Comparison of ENCODE assay signal across 15 mouse cellular contexts in genomic region chr2:171735061-171735490, GRCm38 (mm10).
DNase-seq lines count a peak whose midpoint lies in the region; ATAC-seq lines count a peak whose summit lies in the region.
"Had no signal": no experiment of that assay in that cellular context is flagged by ENCODE, and none has a peak within 500 bp of the region (broad histone marks: within the 10 kb centered on the region; RNA-seq: fewer than 3 reads in every experiment).

No protein-coding gene starts in this region.

- no peak overlapping the region for H3K4me3 ChIP-seq in heart, embryonic 10.5 days
- H3K4me3 ChIP-seq in intestine, embryonic 16.5 days (ENCODE audit: low read length), result no peak overlapping the region
- H3K4me3 ChIP-seq: hindbrain, embryonic 15.5 days; lung, embryonic 15.5 days; megakaryocyte, embryonic 14.5 days had no signal

- no peak overlapping the region for H3K27ac ChIP-seq in heart, embryonic 10.5 days
- no peak overlapping the region for H3K27ac ChIP-seq in intestine, embryonic 16.5 days (ENCODE audit: low read length)
- H3K27ac ChIP-seq: hindbrain, embryonic 15.5 days; lung, embryonic 15.5 days had no signal

- H3K9ac ChIP-seq in intestine, embryonic 16.5 days (ENCODE audit: low read depth, low read length), result no peak overlapping the region
- H3K9ac ChIP-seq: hindbrain, embryonic 15.5 days; lung, embryonic 15.5 days had no signal

- intact Hi-C loops in heart, postnatal 25 days (cut with DNase I), result no loop called here

- H3K27me3 ChIP-seq in heart, embryonic 10.5 days (ENCODE audit: insufficient read depth, poor library complexity, severe bottlenecking), result no peaks in the 10 kb centered on the region
- H3K27me3 ChIP-seq in intestine, embryonic 16.5 days (replicated peaks; ENCODE audit: control insufficient read depth, insufficient read depth, low read length), result peaks cover 2% of the 10 kb centered on the region; the same call in 1 of the 2 replicates
- H3K27me3 ChIP-seq: hindbrain, embryonic 15.5 days; megakaryocyte, embryonic 14.5 days; Patski had no signal

- 0 out of 2 replicates have a peak overlapping the region, but pooled peaks have one; percentile 37 for H3K4me2 ChIP-seq in intestine, embryonic 16.5 days (ENCODE audit: low read depth, low read length)
- H3K4me2 ChIP-seq: hindbrain, embryonic 15.5 days; lung, embryonic 15.5 days had no signal

- H3K4me1 ChIP-seq in heart, embryonic 10.5 days, result no peaks in the 10 kb centered on the region
- peaks cover 5% of the 10 kb centered on the region; the same call in 1 of the 2 replicates for H3K4me1 ChIP-seq in intestine, embryonic 16.5 days (ENCODE audit: control insufficient read depth, insufficient read depth, low read length)
- H3K4me1 ChIP-seq: lung, embryonic 15.5 days; megakaryocyte, embryonic 14.5 days had no signal

- H3K36me3 ChIP-seq in heart, embryonic 10.5 days, result no peaks in the 10 kb centered on the region
- H3K36me3 ChIP-seq in intestine, embryonic 16.5 days (ENCODE audit: control insufficient read depth, insufficient read depth, low read length), result no peaks in the 10 kb centered on the region
- H3K36me3 ChIP-seq: hindbrain, embryonic 15.5 days; lung, embryonic 15.5 days had no signal

- peak; percentile 68 for DNase-seq in heart, embryonic 10.5 days (ENCODE audit: low spot score)
- DNase-seq in heart, postnatal 25 days (ENCODE audit: low spot score), result no peak
- peak; percentile 46 for DNase-seq in embryo, embryonic 10 days (ENCODE audit: low spot score)
- peak; percentile 70 for DNase-seq in mesoderm, embryonic 11.5 days (ENCODE audit: low read depth, low spot score)
- no peak for DNase-seq in urinary bladder, postnatal 36 days (ENCODE audit: low spot score in 2 of 2)
- DNase-seq in spleen, postnatal 10 days (ENCODE audit: low spot score in 2 of 2), result no peak
- DNase-seq in spleen, adult 18-20 months, result no peak
- DNase-seq: cerebellum, adult 2 months; left cerebral cortex, postnatal 4 days; retina, postnatal 1 day had no signal

- ATAC-seq in intestine, embryonic 16.5 days, result peak; percentile 84
- ATAC-seq: Patski had no signal

- 86% methylated on average over 14 of the region's 14 CpGs for WGBS in heart, embryonic 10.5 days
- WGBS in intestine, embryonic 16.5 days, result 29% methylated on average over 14 of the region's 14 CpGs

- H3K9me3 ChIP-seq in heart, embryonic 10.5 days, result no peaks in the 10 kb centered on the region
- H3K9me3 ChIP-seq in intestine, embryonic 16.5 days (ENCODE audit: control insufficient read depth, low read length), result no peaks in the 10 kb centered on the region
- H3K9me3 ChIP-seq: hindbrain, embryonic 15.5 days; lung, embryonic 15.5 days had no signal

Comparison
In these comparisons a context has a peak if more than half of its experiments do, and no peak if none do; other contexts are left out.
1. DNase-seq: peak in heart, embryonic 10.5 days (single experiment), embryo, embryonic 10 days (single experiment) and mesoderm, embryonic 11.5 days (single experiment); none in heart, postnatal 25 days (single experiment), urinary bladder, postnatal 36 days (0 of 2), spleen, postnatal 10 days (0 of 2) and spleen, adult 18-20 months (0 of 2).